Mouse (Mus musculus): ENCODE measurements around the gene Lrp2. TPM values are rescaled to one million over a fixed set of nuclear protein-coding genes. Genes with fewer than 3 reads are reported as not detected.

Gene Lrp2
- polyA plus RNA-seq, 1 experiment from 2014 or later, result 0.29 TPM

GRCm38 (mm10) chr2:69493130-69493529, 92.7 kb downstream of the Lrp2 start:
- H3K4me2 ChIP-seq (replicated peaks; ENCODE audit: low read depth), result no peak overlapping the region
- no peaks in the 10 kb centered on the region for H3K27me3 ChIP-seq (ENCODE audit: control insufficient read depth, insufficient read depth, low read length)
- 80% methylated on average over 4 of the region's 4 CpGs for WGBS
- H3K4me3 ChIP-seq (ENCODE audit: low read depth, low read length), result no peak overlapping the region
- no peaks in the 10 kb centered on the region for H3K9me3 ChIP-seq (ENCODE audit: control insufficient read depth, low read length)
- no peak overlapping the region for H3K27ac ChIP-seq (replicated peaks)
- TF ChIP-seq EP300 (optimal IDR thresholded peaks at IDR 0.05), result no peak
- TF ChIP-seq CTCF (IDR thresholded peaks at IDR 0.05; ENCODE audit: low read depth), result peak; percentile 76
- no peaks in the 10 kb centered on the region for H3K36me3 ChIP-seq (ENCODE audit: control insufficient read depth, insufficient read depth, low read length)
- H3K4me1 ChIP-seq (replicated peaks; ENCODE audit: control insufficient read depth, insufficient read depth), result no peaks in the 10 kb centered on the region
- ATAC-seq (ENCODE audit: low FRiP score, low TSS enrichment), result no peak
- H3K9ac ChIP-seq (ENCODE audit: low read length), result no peak overlapping the region
- no peak for DNase-seq (ENCODE audit: low spot score)

- Histone ChIP-seq H3K27ac (replicated peaks) (no peak overlapping the region), H3K4me1 (replicated peaks; ENCODE audit: control insufficient read depth, insufficient read depth) (no peaks in the 10 kb centered on the region), H3K27me3 (ENCODE audit: control insufficient read depth, insufficient read depth, low read length) (no peaks in the 10 kb centered on the region), H3K4me2 (replicated peaks; ENCODE audit: low read depth) (no peak overlapping the region), H3K4me3 (ENCODE audit: low read depth, low read length) (no peak overlapping the region), H3K36me3 (ENCODE audit: control insufficient read depth, insufficient read depth, low read length) (no peaks in the 10 kb centered on the region), H3K9ac (ENCODE audit: low read length) (no peak overlapping the region), H3K9me3 (ENCODE audit: control insufficient read depth, low read length) (no peaks in the 10 kb centered on the region)
- ATAC-seq (ENCODE audit: low FRiP score, low TSS enrichment), result no peak
- TF ChIP-seq EP300 (optimal IDR thresholded peaks at IDR 0.05) (no peak), CTCF (IDR thresholded peaks at IDR 0.05; ENCODE audit: low read depth) (no peak)
- WGBS, result 95% methylated on average over 7 of the region's 7 CpGs
- DNase-seq (ENCODE audit: low spot score), result no peak
Measured at GRCm38 (mm10) chr2:69480965-69481364, 104.9 kb downstream of the Lrp2 start.

- ATAC-seq (ENCODE audit: low FRiP score, low TSS enrichment), result no peak
- H3K9ac ChIP-seq (ENCODE audit: low read length), result no peak overlapping the region
- no peak for TF ChIP-seq CTCF (IDR thresholded peaks at IDR 0.05; ENCODE audit: low read depth)
- no peak for TF ChIP-seq EP300 (optimal IDR thresholded peaks at IDR 0.05)
- H3K4me1 ChIP-seq (replicated peaks; ENCODE audit: control insufficient read depth, insufficient read depth), result no peaks in the 10 kb centered on the region
- H3K36me3 ChIP-seq (ENCODE audit: control insufficient read depth, insufficient read depth, low read length), result no peaks in the 10 kb centered on the region
- no peak for DNase-seq (ENCODE audit: low spot score)
- no peaks in the 10 kb centered on the region for H3K27me3 ChIP-seq (ENCODE audit: control insufficient read depth, insufficient read depth, low read length)
- no peak overlapping the region for H3K4me2 ChIP-seq (replicated peaks; ENCODE audit: low read depth)
- H3K9me3 ChIP-seq (ENCODE audit: control insufficient read depth, low read length), result no peaks in the 10 kb centered on the region
- H3K27ac ChIP-seq (replicated peaks), result no peak overlapping the region
- H3K4me3 ChIP-seq (ENCODE audit: low read depth, low read length), result no peak overlapping the region
- 86% methylated on average over 7 of the region's 7 CpGs for WGBS
Measured at GRCm38 (mm10) chr2:69479859-69480258, 106.0 kb downstream of the Lrp2 start.

GRCm38 (mm10) chr2:69476901-69477300, 109.0 kb downstream of the Lrp2 start:
- Histone ChIP-seq H3K9ac (ENCODE audit: low read length) (no peak overlapping the region), H3K36me3 (ENCODE audit: control insufficient read depth, insufficient read depth, low read length) (no peaks in the 10 kb centered on the region), H3K4me1 (replicated peaks; ENCODE audit: control insufficient read depth, insufficient read depth) (no peaks in the 10 kb centered on the region), H3K9me3 (ENCODE audit: control insufficient read depth, low read length) (no peaks in the 10 kb centered on the region), H3K27me3 (ENCODE audit: control insufficient read depth, insufficient read depth, low read length) (no peaks in the 10 kb centered on the region), H3K4me2 (replicated peaks; ENCODE audit: low read depth) (no peak overlapping the region), H3K27ac (replicated peaks) (no peak overlapping the region), H3K4me3 (ENCODE audit: low read depth, low read length) (no peak overlapping the region)
- TF ChIP-seq EP300 (optimal IDR thresholded peaks at IDR 0.05), result no peak
- TF ChIP-seq CTCF (IDR thresholded peaks at IDR 0.05; ENCODE audit: low read depth), result no peak
- no peak for ATAC-seq (ENCODE audit: low FRiP score, low TSS enrichment)
- DNase-seq (ENCODE audit: low spot score), result no peak
- WGBS, result 85% methylated on average over 7 of the region's 7 CpGs

GRCm38 (mm10) chr2:69475177-69475576, 110.7 kb downstream of the Lrp2 start:
- WGBS, result 84% methylated on average over 9 of the region's 9 CpGs
- H3K4me2 ChIP-seq (replicated peaks; ENCODE audit: low read depth), result no peak overlapping the region
- H3K9me3 ChIP-seq (ENCODE audit: control insufficient read depth, low read length), result no peaks in the 10 kb centered on the region
- H3K9ac ChIP-seq (ENCODE audit: low read length), result no peak overlapping the region
- DNase-seq (ENCODE audit: low spot score) (no peak), ATAC-seq (ENCODE audit: low FRiP score, low TSS enrichment) (no peak)
- TF ChIP-seq CTCF (IDR thresholded peaks at IDR 0.05; ENCODE audit: low read depth) (no peak), EP300 (optimal IDR thresholded peaks at IDR 0.05) (no peak)
- H3K4me1 ChIP-seq (replicated peaks; ENCODE audit: control insufficient read depth, insufficient read depth), result no peaks in the 10 kb centered on the region
- no peaks in the 10 kb centered on the region for H3K27me3 ChIP-seq (ENCODE audit: control insufficient read depth, insufficient read depth, low read length)
- H3K4me3 ChIP-seq (ENCODE audit: low read depth, low read length), result no peak overlapping the region
- no peak overlapping the region for H3K27ac ChIP-seq (replicated peaks)
- no peaks in the 10 kb centered on the region for H3K36me3 ChIP-seq (ENCODE audit: control insufficient read depth, insufficient read depth, low read length)

GRCm38 (mm10) chr2:69471837-69472236, 114.0 kb downstream of the Lrp2 start:
- Histone ChIP-seq H3K27ac (replicated peaks) (no peak overlapping the region), H3K9ac (ENCODE audit: low read length) (no peak overlapping the region), H3K36me3 (ENCODE audit: control insufficient read depth, insufficient read depth, low read length) (no peaks in the 10 kb centered on the region), H3K4me2 (replicated peaks; ENCODE audit: low read depth) (no peak overlapping the region), H3K27me3 (ENCODE audit: control insufficient read depth, insufficient read depth, low read length) (no peaks in the 10 kb centered on the region), H3K4me1 (replicated peaks; ENCODE audit: control insufficient read depth, insufficient read depth) (no peaks in the 10 kb centered on the region), H3K4me3 (ENCODE audit: low read depth, low read length) (no peak overlapping the region), H3K9me3 (ENCODE audit: control insufficient read depth, low read length) (no peaks in the 10 kb centered on the region)
- no peak for ATAC-seq (ENCODE audit: low FRiP score, low TSS enrichment)
- TF ChIP-seq EP300 (optimal IDR thresholded peaks at IDR 0.05) (no peak), CTCF (IDR thresholded peaks at IDR 0.05; ENCODE audit: low read depth) (peak; percentile 54)
- DNase-seq (ENCODE audit: low spot score), result no peak
- 70% methylated on average over 4 of the region's 4 CpGs for WGBS

All from stomach, postnatal 0 days (tissue).